Mouse (Mus musculus) CH12.LX (cell line): Measurements from ENCODE around the gene Exoc3l4. TPM values are rescaled to one million over a fixed set of nuclear protein-coding genes. Genes with fewer than 3 reads are reported as not detected.

Experiments
- DNase-seq: peaks from one replicate; pipeline ENCODE4 v3.0.0-alpha.2; 2013; ENCODE audit errors: extremely low read depth
- H3K27ac ChIP-seq: 2 replicates; pipeline ENCODE4 v1.5.1; 2012; ENCODE audit warnings: low read depth, mild to moderate bottlenecking, control low read depth, moderate library complexity; ENCODE audit not compliant: insufficient read depth
- H3K27me3 ChIP-seq: replicated peaks from 2 replicates; pipeline ENCODE3; 2012; ENCODE audit warnings: inconsistent platforms
- H3K36me3 ChIP-seq, 2 experiments: replicated peaks in 1 of 2; 2 replicates each; pipeline versions ENCODE3 to v1.6.1; 2012; ENCODE audit warnings: inconsistent platforms in 1 of 2, low read length in 1 of 2, mild to moderate bottlenecking in 1 of 2, mixed read lengths in 1 of 2, moderate library complexity in 1 of 2; ENCODE audit not compliant: control insufficient read depth in 1 of 2, insufficient read depth in 1 of 2
- H3K4me1 ChIP-seq, 2 experiments: 2 replicates each; pipeline ENCODE4 v1.6.1; 2012; ENCODE audit warnings: inconsistent platforms in 1 of 2, moderate library complexity in 1 of 2; ENCODE audit not compliant: insufficient read depth in 2 of 2, control insufficient read depth in 1 of 2
- H3K4me2 ChIP-seq: 2 replicates; pipeline ENCODE4 v1.6.1; 2012; ENCODE audit warnings: low read depth, mild to moderate bottlenecking, control low read depth; ENCODE audit not compliant: poor library complexity, insufficient read depth, severe bottlenecking
- H3K4me3 ChIP-seq, 3 experiments: fragments of 150-350 bp in 1 of 3; sonication (generic) in 1 of 3; replicated peaks in 1 of 3; 2 replicates each; pipeline versions ENCODE3 to v1.5.1; 2011 to 2012; ENCODE audit warnings: low read depth in 2 of 3, low read length in 2 of 3, mild to moderate bottlenecking in 2 of 3, moderate library complexity in 2 of 3, control low read depth in 1 of 3, improper control_type of control experiment in 1 of 3, inconsistent platforms in 1 of 3, mixed read lengths in 1 of 3; ENCODE audit not compliant: poor library complexity in 1 of 3
- H3K79me2 ChIP-seq: replicated peaks from 2 replicates; pipeline ENCODE4 v1.6.1; 2012; ENCODE audit warnings: mild to moderate bottlenecking, moderate library complexity; ENCODE audit not compliant: control insufficient read depth, poor library complexity, insufficient read depth, severe bottlenecking; ENCODE audit errors: extremely low read depth
- H3K9ac ChIP-seq: 2 replicates; pipeline ENCODE4 v1.6.1; 2012; ENCODE audit warnings: low read depth, mild to moderate bottlenecking, control low read depth, moderate library complexity; ENCODE audit not compliant: insufficient read depth
- H3K9me3 ChIP-seq: replicated peaks from 2 replicates; pipeline ENCODE3; 2012; ENCODE audit warnings: low read length, inconsistent platforms, mixed read lengths
- BHLHE40 ChIP-seq: IDR thresholded peaks from 2 replicates; pipeline ENCODE4 v1.6.1; 2011; ENCODE audit warnings: mild to moderate bottlenecking, low read depth, low read length, improper control_type of control experiment
- CHD1 ChIP-seq: IDR thresholded peaks from 2 replicates; pipeline ENCODE4 v1.6.1; 2012; ENCODE audit warnings: low read depth, low read length, improper control_type of control experiment, inconsistent platforms
- CHD2 ChIP-seq: IDR thresholded peaks from 2 replicates; pipeline ENCODE4 v1.6.1; 2011; ENCODE audit warnings: low read length, improper control_type of control experiment
- ELF1 ChIP-seq: IDR thresholded peaks from 2 replicates; pipeline ENCODE4 v1.6.1; 2014; ENCODE audit warnings: low read depth, mild to moderate bottlenecking, inconsistent platforms, low read length, improper control_type of control experiment
- ETS1 ChIP-seq: conservative IDR thresholded peaks from 2 replicates; pipeline ENCODE4 v1.6.1; 2012; ENCODE audit warnings: low read depth, mild to moderate bottlenecking, inconsistent platforms, low read length, improper control_type of control experiment, moderate library complexity
- GABPA ChIP-seq: IDR thresholded peaks from 2 replicates; pipeline ENCODE4 v1.6.1; 2012; ENCODE audit warnings: low read depth, low read length, improper control_type of control experiment, inconsistent platforms; ENCODE audit not compliant: insufficient replicate concordance
- HCFC1 ChIP-seq: IDR thresholded peaks from 2 replicates; pipeline ENCODE4 v1.6.1; 2012; ENCODE audit warnings: low read depth, mild to moderate bottlenecking, inconsistent platforms, low read length, improper control_type of control experiment
- JUN ChIP-seq: IDR thresholded peaks from 2 replicates; pipeline ENCODE4 v1.6.1; 2011; ENCODE audit warnings: low read depth, mild to moderate bottlenecking, low read length, improper control_type of control experiment, moderate library complexity; ENCODE audit not compliant: insufficient read depth
- JUND ChIP-seq: conservative IDR thresholded peaks from 2 replicates; pipeline ENCODE4 v1.6.1; 2011; ENCODE audit warnings: low read depth, low read length, improper control_type of control experiment
- MAFK ChIP-seq: IDR thresholded peaks from 2 replicates; pipeline ENCODE4 v1.6.1; 2011; ENCODE audit warnings: low read length, improper control_type of control experiment; ENCODE audit not compliant: insufficient replicate concordance
- MAX ChIP-seq: IDR thresholded peaks from 2 replicates; pipeline ENCODE4 v1.6.1; 2011; ENCODE audit warnings: low read length, improper control_type of control experiment
- MAZ ChIP-seq: IDR thresholded peaks from 2 replicates; pipeline ENCODE4 v1.6.1; 2012; ENCODE audit warnings: low read depth, mild to moderate bottlenecking, inconsistent platforms, low read length, improper control_type of control experiment, moderate library complexity
- MEF2A ChIP-seq: IDR thresholded peaks from 2 replicates; pipeline ENCODE4 v1.6.1; 2014; ENCODE audit warnings: low read depth, mild to moderate bottlenecking, inconsistent platforms, low read length, improper control_type of control experiment, borderline replicate concordance
- MXI1 ChIP-seq: IDR thresholded peaks from 2 replicates; pipeline ENCODE4 v1.6.1; 2011; ENCODE audit warnings: mild to moderate bottlenecking, low read depth, low read length, improper control_type of control experiment
- NELFE ChIP-seq: IDR thresholded peaks from 2 replicates; pipeline ENCODE4 v1.6.1; 2011; ENCODE audit warnings: low read depth, low read length, improper control_type of control experiment
- NRF1 ChIP-seq: IDR thresholded peaks from 2 replicates; pipeline ENCODE4 v1.6.1; 2014; ENCODE audit warnings: low read depth, mild to moderate bottlenecking, inconsistent platforms, low read length, improper control_type of control experiment, moderate library complexity
- PAX5 ChIP-seq: IDR thresholded peaks from 2 replicates; pipeline ENCODE4 v1.6.1; 2012; ENCODE audit warnings: low read length, inconsistent platforms, mixed read lengths
- POLR2A ChIP-seq: IDR thresholded peaks from 2 replicates; pipeline ENCODE4 v1.6.1; 2011; ENCODE audit warnings: low read depth, mild to moderate bottlenecking, improper control_type of control experiment, low read length
- POLR2AphosphoS2 ChIP-seq: IDR thresholded peaks from 2 replicates; pipeline ENCODE4 v1.6.1; 2011; ENCODE audit warnings: low read depth, low read length, improper control_type of control experiment
- RAD21 ChIP-seq: IDR thresholded peaks from 2 replicates; pipeline ENCODE4 v1.6.1; 2011; ENCODE audit warnings: low read depth, mild to moderate bottlenecking, low read length, improper control_type of control experiment, moderate library complexity
- USF1 ChIP-seq: IDR thresholded peaks from 2 replicates; pipeline ENCODE4 v1.6.1; 2014; ENCODE audit warnings: low read depth, mild to moderate bottlenecking, inconsistent platforms, low read length, improper control_type of control experiment
- USF2 ChIP-seq: conservative IDR thresholded peaks from 2 replicates; pipeline ENCODE4 v1.6.1; 2011; ENCODE audit warnings: low read depth, low read length, improper control_type of control experiment
- ZC3H11A ChIP-seq: IDR thresholded peaks from 2 replicates; pipeline ENCODE4 v1.6.1; 2012; ENCODE audit warnings: low read depth, mild to moderate bottlenecking, inconsistent platforms, low read length, improper control_type of control experiment
- ZKSCAN1 ChIP-seq: IDR thresholded peaks from 2 replicates; pipeline ENCODE4 v1.6.1; 2012; ENCODE audit warnings: low read depth, inconsistent platforms, low read length, improper control_type of control experiment, borderline replicate concordance
- ZNF384 ChIP-seq: IDR thresholded peaks from 2 replicates; pipeline ENCODE4 v1.6.1; 2012; ENCODE audit warnings: low read depth, low read length, improper control_type of control experiment, inconsistent platforms
- dilution Hi-C: fragments of 300-500 bp; cut with MboI; formaldehyde crosslinking; loops from 2 replicates; pipeline ENCODE4 v1.14.3; 2020; ENCODE audit warnings: low sequenced_read_pairs; ENCODE audit not compliant: extremely low pct_unique_long_range_greater_than_20kb, extremely low pct_ligation_motif_present
- in situ Hi-C: fragments of 300-500 bp; cut with MboI; formaldehyde crosslinking; loops from 3 replicates; pipeline ENCODE4 v1.14.3; 2019; ENCODE audit warnings: low sequenced_read_pairs, low pct_ligation_motif_present, low pct_unique_long_range_greater_than_20kb, mixed read lengths
- polyA plus RNA-seq: library from polyadenylated mRNA; unstranded; fragments of >175 nt; gene quantifications from 2 replicates; pipeline ENCODE4 v1.2.1, GENCODE M21; 2012; ENCODE audit warnings: low read depth; ENCODE audit not compliant: insufficient read length
- total RNA-seq, 2 experiments: library from RNA; depleted of rRNA; stranded (reverse); fragments of 300-350 nt in 1 of 2; fragments of >200 nt in 1 of 2; gene quantifications; 2 replicates each; pipeline ENCODE4 v1.2.3; 2012 to 2014

Gene Exoc3l4
- total and polyA plus RNA-seq, 3 experiments, result 0.81 to 1.2 (median 0.85) TPM

GRCm38 (mm10) chr12:111450359-111450758, 33.5 kb downstream of the Exoc3l4 start:
- TF ChIP-seq MXI1 (no peak), HCFC1 (no peak), MEF2A (no peak), CHD2 (no peak), CHD1 (no peak), POLR2A (no peak), ELF1 (no peak), MAFK (no peak), JUN (no peak), MAZ (no peak), BHLHE40 (no peak)
- TF ChIP-seq, all 38 proteins: peak for 0
- dilution Hi-C loops, result no loop called here
- peaks cover 0 to 4% of the 10 kb centered on the region in 2 experiments; a peak in 2 of 4 replicates for H3K4me1 ChIP-seq

DNA sequence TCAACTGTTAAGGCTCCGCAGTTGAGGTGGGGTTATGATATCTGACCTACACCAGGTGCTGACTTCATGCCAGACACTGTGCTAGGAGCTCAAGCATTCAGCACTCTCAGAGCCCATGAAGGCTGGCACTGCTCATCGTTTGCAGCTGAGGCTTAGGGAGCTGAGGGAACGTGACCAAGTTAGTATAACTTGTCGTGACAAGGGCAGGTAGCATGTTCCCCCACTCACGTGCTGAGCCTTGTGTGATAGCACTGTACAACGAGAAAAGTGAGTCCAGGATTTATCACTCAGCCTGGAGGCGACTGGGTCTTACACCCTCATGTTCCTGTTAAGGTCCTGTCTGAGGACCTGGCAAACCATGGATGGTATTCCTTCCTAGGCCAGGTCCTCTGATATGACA, 34.7 kb downstream of the Exoc3l4 start:
- in situ Hi-C loops (no loop called here), dilution Hi-C loops (no loop called here)
- H3K4me2 ChIP-seq, result no peak overlapping the region
- peaks cover 0 to 15% of the 10 kb centered on the region in 2 experiments for H3K36me3 ChIP-seq
- TF ChIP-seq NRF1 (no peak), NELFE (no peak), USF1 (no peak), GABPA (no peak)
- no peak overlapping the region for H3K27ac ChIP-seq
- no peaks in the 10 kb centered on the region for H3K9me3 ChIP-seq
- peaks cover 0 to 10% of the 10 kb centered on the region in 2 experiments; a peak in 2 of 4 replicates for H3K4me1 ChIP-seq
- H3K27me3 ChIP-seq, result peaks cover 65% of the 10 kb centered on the region
- no peak for DNase-seq
- H3K4me3 ChIP-seq, result no peak overlapping the region
- H3K79me2 ChIP-seq, result no peaks in the 10 kb centered on the region
- H3K9ac ChIP-seq, result no peak overlapping the region

More at GRCm38 (mm10) chr12:111450359-111450758, 33.5 kb downstream of the Exoc3l4 start:
- in situ Hi-C loops, result no loop called here
- no peak for DNase-seq
- Histone ChIP-seq H3K27me3 (peaks cover 57% of the 10 kb centered on the region), H3K4me3 (no peak overlapping the region), H3K27ac (no peak overlapping the region), H3K4me2 (no peak overlapping the region), H3K36me3 (peaks cover 0 to 18% of the 10 kb centered on the region in 2 experiments), H3K9me3 (no peaks in the 10 kb centered on the region), H3K9ac (no peak overlapping the region), H3K79me2 (no peaks in the 10 kb centered on the region)

- H3K4me3 ChIP-seq, result no peak overlapping the region
Measured at GRCm38 (mm10) chr12:111454021-111454420, 37.2 kb downstream of the Exoc3l4 start.

More at GRCm38 (mm10) chr12:111454021-111454420, 37.2 kb downstream of the Exoc3l4 start:
- H3K79me2 ChIP-seq, result no peaks in the 10 kb centered on the region
- dilution Hi-C loops (no loop called here), in situ Hi-C loops (no loop called here)
- H3K4me1 ChIP-seq, result peaks cover 4 to 26% of the 10 kb centered on the region in 2 experiments; a peak in 3 of 4 replicates
- H3K9me3 ChIP-seq, result no peaks in the 10 kb centered on the region
- DNase-seq, result no peak
- no peak overlapping the region for H3K9ac ChIP-seq
- H3K27ac ChIP-seq, result no peak overlapping the region
- no peak for TF ChIP-seq NRF1
- no peak for TF ChIP-seq ZNF384
- no peak for TF ChIP-seq PAX5
- TF ChIP-seq ZKSCAN1, result no peak
- TF ChIP-seq MEF2A, result no peak
- TF ChIP-seq ETS1, result no peak
- TF ChIP-seq POLR2AphosphoS2, result no peak
- TF ChIP-seq POLR2A, result no peak
- TF ChIP-seq USF2, result no peak
- no peak for TF ChIP-seq JUND
- no peak for TF ChIP-seq MAFK
- TF ChIP-seq RAD21, result no peak
- TF ChIP-seq NELFE, result no peak
- TF ChIP-seq MAX, result no peak
- TF ChIP-seq ZC3H11A, result no peak
- TF ChIP-seq MAZ, result no peak
- no peak overlapping the region for H3K4me2 ChIP-seq
- H3K27me3 ChIP-seq, result peaks cover 67% of the 10 kb centered on the region
- peaks cover 0 to 11% of the 10 kb centered on the region in 2 experiments for H3K36me3 ChIP-seq
